Mouse (Mus musculus): ENCODE measurements at regions not wholly inside any gene's neighbourhood (a gene's known extent, or its start where the extent isn't known, plus 50 kb on each side); places are given as distances from the start of the nearest gene placed in this dataset.

DNA sequence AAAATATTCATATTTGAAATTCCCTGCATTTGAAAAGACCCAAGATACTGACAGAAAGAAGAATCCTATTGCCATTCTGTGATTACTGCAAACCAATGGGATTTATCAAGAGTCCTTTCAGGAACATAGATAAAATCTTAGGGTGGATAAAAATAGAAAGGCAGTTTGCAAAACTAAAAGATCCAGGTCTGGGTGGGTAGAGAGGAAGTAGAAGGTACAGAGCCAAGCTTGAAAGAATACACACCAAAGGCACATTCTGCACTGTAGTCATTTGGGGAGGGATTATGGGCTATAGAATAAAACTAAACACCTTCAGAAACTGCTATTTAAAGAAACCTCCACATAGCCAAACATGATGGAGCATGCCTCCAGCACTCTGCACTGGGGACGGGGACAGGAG, 288.5 kb upstream of the 4930412O13Rik start:
- no peak for TF ChIP-seq CTCF (IDR thresholded peaks at IDR 0.05; ENCODE audit: borderline replicate concordance, control insufficient read depth, extremely low read depth, insufficient read depth, low read length, poor library complexity)
- no peak for TF ChIP-seq POLR2A (IDR thresholded peaks at IDR 0.05; ENCODE audit: control insufficient read depth, extremely low read depth, insufficient read depth, low read length, poor library complexity)
